Mouse (Mus musculus): ENCODE measurements around the gene Hdac7. TPM values are rescaled to one million over a fixed set of nuclear protein-coding genes. Genes with fewer than 3 reads are reported as not detected.

The Hdac7 gene
- polyA plus RNA-seq, 1 experiment from 2014 or later, result 26.6 TPM

GRCm38 (mm10) chr15:97789761-97790505 is 54.4 kb downstream of the Hdac7 start:
- H3K27ac ChIP-seq (replicated peaks), result no peak overlapping the region
- WGBS, result 54% methylated on average over 20 of the region's 20 CpGs

GRCm38 (mm10) chr15:97788821-97789220 is 55.5 kb downstream of the Hdac7 start:
- ATAC-seq (replicated peaks), result peak; percentile 14; the same call in 1 of the 2 replicates
- no peak overlapping the region for H3K4me2 ChIP-seq (replicated peaks)

More at GRCm38 (mm10) chr15:97789761-97790505, 54.4 kb downstream of the Hdac7 start:
- H3K4me1 ChIP-seq, result peaks cover 16% of the 10 kb centered on the region
- H3K27me3 ChIP-seq, result no peaks in the 10 kb centered on the region
- no peak overlapping the region for H3K4me3 ChIP-seq
- no peak overlapping the region for H3K4me2 ChIP-seq (replicated peaks)
- peaks cover 30% of the 10 kb centered on the region for H3K36me3 ChIP-seq
- no peaks in the 10 kb centered on the region for H3K9me3 ChIP-seq
- no peak for ATAC-seq (replicated peaks)
- no peak overlapping the region for H3K9ac ChIP-seq (replicated peaks)

DNA sequence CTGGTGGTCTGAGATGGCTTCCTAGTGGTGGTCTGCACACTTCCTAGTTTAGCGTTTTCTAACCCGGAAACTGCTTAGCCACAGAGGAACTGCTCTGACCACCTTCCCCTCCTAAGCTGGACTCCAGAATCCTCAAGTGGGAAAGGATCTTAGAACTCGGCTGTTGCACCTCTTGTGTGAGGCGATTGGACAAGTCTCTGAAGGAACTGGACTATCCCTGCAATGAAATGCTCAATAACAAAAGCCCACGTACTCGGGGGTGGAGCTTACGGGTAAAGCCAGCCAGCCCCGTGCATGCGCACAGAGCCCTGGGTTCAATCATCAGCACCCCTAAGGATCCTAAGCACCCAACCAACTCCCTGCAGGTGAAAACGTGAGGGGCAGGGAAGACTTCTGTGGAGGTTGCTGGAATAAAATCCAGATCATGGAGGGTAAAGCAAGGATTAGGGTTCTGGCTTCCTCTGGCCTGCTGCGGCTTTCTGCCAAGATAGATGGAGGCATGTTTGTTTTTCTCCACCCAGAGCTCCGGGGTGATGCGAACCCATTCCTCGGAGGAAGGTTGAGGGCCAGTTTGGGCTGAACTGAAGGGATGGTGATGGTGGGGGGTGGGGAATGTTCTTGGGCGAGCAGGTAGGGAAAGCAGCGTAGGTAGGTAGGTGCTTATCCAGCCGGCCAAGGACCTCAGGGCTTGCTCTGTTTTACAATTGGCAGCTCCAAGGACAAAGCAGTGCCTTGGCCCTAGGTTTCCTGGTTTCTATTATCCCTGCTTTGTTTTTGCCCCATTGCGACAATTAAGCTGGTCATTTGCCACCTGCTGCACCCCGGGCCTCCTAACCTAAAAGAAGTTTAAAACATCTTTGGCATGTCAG is 56.3 kb downstream of the Hdac7 start:
- 61% methylated on average over 19 of the region's 19 CpGs for WGBS
- Histone ChIP-seq H3K9me3 (no peaks in the 10 kb centered on the region), H3K4me2 (replicated peaks) (no peak overlapping the region), H3K27ac (replicated peaks) (peak overlapping the region; percentile 47), H3K27me3 (peaks cover 3% of the 10 kb centered on the region; the same call in 1 of the 2 replicates), H3K36me3 (peaks cover 13% of the 10 kb centered on the region; the same call in 1 of the 2 replicates), H3K4me1 (peaks cover 19% of the 10 kb centered on the region), H3K9ac (replicated peaks) (no peak overlapping the region), H3K4me3 (no peak overlapping the region)
- no peak for ATAC-seq (replicated peaks)

More at GRCm38 (mm10) chr15:97788821-97789220, 55.5 kb downstream of the Hdac7 start:
- H3K9me3 ChIP-seq, result no peaks in the 10 kb centered on the region
- H3K4me1 ChIP-seq, result peaks cover 19% of the 10 kb centered on the region
- no peak overlapping the region for H3K9ac ChIP-seq (replicated peaks)
- H3K4me3 ChIP-seq, result no peak overlapping the region
- H3K27ac ChIP-seq (replicated peaks), result peak overlapping the region; percentile 47
- H3K36me3 ChIP-seq, result peaks cover 21% of the 10 kb centered on the region
- WGBS, result 32% methylated on average over 6 of the region's 6 CpGs
- no peaks in the 10 kb centered on the region for H3K27me3 ChIP-seq

DNA sequence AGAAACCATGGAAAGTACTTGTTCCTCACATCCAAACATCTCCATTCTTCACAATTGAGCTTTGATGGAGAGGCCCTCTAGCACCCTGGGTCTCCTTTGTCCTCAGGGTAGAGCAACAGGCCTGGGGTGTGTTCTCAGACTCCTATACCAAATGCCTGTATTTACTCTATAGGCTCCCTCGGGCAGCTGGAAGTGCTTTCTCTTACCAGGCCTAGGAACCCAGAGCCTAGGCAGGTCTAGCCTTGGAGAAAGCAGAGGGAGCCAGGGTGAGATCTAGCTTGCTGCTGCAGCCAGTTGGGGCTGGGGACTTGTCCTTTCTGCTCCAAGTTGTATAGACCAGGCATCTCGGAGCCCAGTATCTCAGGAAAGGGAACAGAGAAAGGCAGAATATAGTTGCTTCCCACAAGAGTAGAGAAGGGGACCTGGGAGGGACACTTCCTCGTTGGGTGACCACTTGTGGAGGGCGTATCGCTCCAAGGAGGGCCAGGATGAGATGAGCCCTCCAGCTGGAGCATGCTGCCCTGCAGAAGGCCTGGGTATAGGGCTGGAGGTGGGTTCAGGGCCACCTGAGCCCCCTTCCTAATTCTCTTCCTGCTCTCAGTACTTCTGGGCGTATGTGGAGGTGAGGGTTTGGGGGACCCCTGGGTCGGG is 57.0 kb downstream of the Hdac7 start:
- Histone ChIP-seq H3K4me1 (peaks cover 26% of the 10 kb centered on the region), H3K27me3 (peaks cover 10% of the 10 kb centered on the region; the same call in 1 of the 2 replicates), H3K4me3 (no peak overlapping the region), H3K27ac (replicated peaks) (no peak overlapping the region), H3K9ac (replicated peaks) (no peak overlapping the region), H3K4me2 (replicated peaks) (no peak overlapping the region), H3K36me3 (peaks cover 13% of the 10 kb centered on the region; the same call in 1 of the 2 replicates), H3K9me3 (no peaks in the 10 kb centered on the region)
- no peak for ATAC-seq (replicated peaks)
- WGBS, result 78% methylated on average over 7 of the region's 7 CpGs

GRCm38 (mm10) chr15:97786412-97787112 is 57.7 kb downstream of the Hdac7 start:
- Histone ChIP-seq H3K9me3 (no peaks in the 10 kb centered on the region), H3K9ac (replicated peaks) (no peak overlapping the region), H3K36me3 (peaks cover 9% of the 10 kb centered on the region; the same call in 1 of the 2 replicates), H3K4me1 (peaks cover 33% of the 10 kb centered on the region), H3K27me3 (peaks cover 10% of the 10 kb centered on the region; the same call in 1 of the 2 replicates), H3K27ac (replicated peaks) (no peak overlapping the region), H3K4me3 (no peak overlapping the region), H3K4me2 (replicated peaks) (no peak overlapping the region)
- WGBS, result 83% methylated on average over 10 of the region's 10 CpGs
- no peak for ATAC-seq (replicated peaks)

DNA sequence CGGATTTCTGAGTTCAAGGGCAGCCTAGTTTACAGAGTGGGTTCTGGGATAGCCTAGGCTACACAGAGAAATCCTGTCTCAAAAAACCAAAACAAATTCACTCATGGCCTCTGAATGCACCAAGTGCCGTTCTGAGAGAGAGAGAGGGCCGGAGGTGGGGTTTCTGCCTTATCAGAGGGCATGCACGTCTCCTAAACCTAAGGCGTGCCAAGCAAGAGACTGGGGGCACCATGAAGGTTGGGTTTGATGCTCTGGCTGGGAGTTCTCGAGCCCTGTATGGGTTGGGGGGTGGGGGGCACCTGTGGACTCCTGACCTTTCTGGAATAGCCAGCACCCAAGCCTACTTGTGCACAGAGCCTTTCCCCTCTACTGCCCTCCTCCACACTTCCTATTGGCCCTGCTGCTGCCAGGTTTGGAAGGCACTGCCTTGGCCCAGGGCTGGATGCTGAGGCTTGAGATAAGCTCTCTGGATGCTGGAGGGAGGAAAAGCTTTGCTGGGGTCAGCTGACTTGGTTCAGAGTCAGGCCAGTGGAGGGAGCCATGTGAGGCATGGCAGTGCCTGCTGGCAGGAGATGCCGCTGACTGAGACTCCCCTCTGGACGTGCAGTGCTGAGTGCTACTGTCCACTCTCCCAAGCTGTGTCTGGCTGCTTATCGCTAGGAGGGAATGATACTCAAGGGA is 58.4 kb downstream of the Hdac7 start:
- 0 out of 2 replicates have a peak, but pooled peaks cover 4% of the 10 kb centered on the region for H3K36me3 ChIP-seq
- no peak overlapping the region for H3K9ac ChIP-seq (replicated peaks)
- no peak overlapping the region for H3K4me2 ChIP-seq (replicated peaks)
- no peaks in the 10 kb centered on the region for H3K9me3 ChIP-seq
- peaks cover 10% of the 10 kb centered on the region; the same call in 1 of the 2 replicates for H3K27me3 ChIP-seq
- H3K4me1 ChIP-seq, result peaks cover 38% of the 10 kb centered on the region
- no peak overlapping the region for H3K27ac ChIP-seq (replicated peaks)
- no peak overlapping the region for H3K4me3 ChIP-seq
- ATAC-seq (replicated peaks), result no peak
- WGBS, result 83% methylated on average over 9 of the region's 9 CpGs

DNA sequence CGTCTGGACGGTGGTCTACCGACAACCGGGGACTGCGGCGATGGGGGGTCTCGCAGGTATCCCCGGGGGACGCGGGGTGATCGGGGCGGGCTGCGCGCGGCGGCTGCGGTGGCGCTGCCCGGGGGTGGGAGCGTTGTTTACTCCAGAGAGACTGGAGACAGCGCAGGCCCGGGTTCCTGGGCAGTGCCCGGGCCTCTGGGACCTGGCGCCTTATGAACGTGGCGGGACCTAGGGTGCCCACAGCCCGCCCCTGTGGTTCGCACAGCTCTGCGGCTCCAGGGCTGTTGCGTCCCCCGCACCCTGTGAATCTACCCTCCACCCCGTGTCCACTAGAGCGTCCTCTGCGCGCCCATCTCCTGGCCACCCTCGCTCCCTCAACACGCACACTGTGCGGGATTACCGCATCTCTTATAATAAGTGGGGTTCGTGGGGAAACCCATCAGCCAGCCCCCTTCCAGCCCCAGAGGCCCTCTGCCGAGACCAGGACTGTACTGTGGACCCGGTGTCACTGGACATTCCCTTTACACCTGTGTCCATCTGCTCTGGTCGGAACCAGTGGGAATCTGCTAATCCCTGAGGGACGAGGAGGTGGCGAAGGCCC is 59.6 kb downstream of the Hdac7 start:
- peak overlapping the region; percentile 68 for H3K4me3 ChIP-seq
- no peaks in the 10 kb centered on the region for H3K36me3 ChIP-seq
- ATAC-seq (replicated peaks), result peak; percentile 64
- H3K9me3 ChIP-seq, result no peaks in the 10 kb centered on the region
- H3K4me1 ChIP-seq, result peaks cover 44% of the 10 kb centered on the region
- peak overlapping the region; percentile 78 for H3K9ac ChIP-seq (replicated peaks)
- peaks cover 10% of the 10 kb centered on the region; the same call in 1 of the 2 replicates for H3K27me3 ChIP-seq
- H3K4me2 ChIP-seq (replicated peaks), result peak overlapping the region; percentile 86
- WGBS, result 4% methylated on average over 42 of the region's 45 CpGs
- H3K27ac ChIP-seq (replicated peaks), result peak overlapping the region; percentile 62

GRCm38 (mm10) chr15:97784092-97784559 is 60.2 kb downstream of the Hdac7 start:
- WGBS, result 3% methylated on average over 27 of the region's 39 CpGs
- peak; percentile 79 for ATAC-seq (replicated peaks)
- Histone ChIP-seq H3K36me3 (no peaks in the 10 kb centered on the region), H3K9ac (replicated peaks) (peak overlapping the region; percentile 78), H3K4me1 (peaks cover 43% of the 10 kb centered on the region), H3K27me3 (peaks cover 10% of the 10 kb centered on the region; the same call in 1 of the 2 replicates), H3K4me3 (peak overlapping the region; percentile 68), H3K4me2 (replicated peaks) (peak overlapping the region; percentile 86), H3K27ac (replicated peaks) (peak overlapping the region; percentile 62), H3K9me3 (no peaks in the 10 kb centered on the region)

GRCm38 (mm10) chr15:97782749-97783105 is 61.6 kb downstream of the Hdac7 start:
- Histone ChIP-seq H3K4me1 (peaks cover 30% of the 10 kb centered on the region), H3K36me3 (no peaks in the 10 kb centered on the region), H3K27ac (replicated peaks) (no peak overlapping the region), H3K4me2 (replicated peaks) (no peak overlapping the region), H3K9me3 (no peaks in the 10 kb centered on the region), H3K4me3 (no peak overlapping the region), H3K27me3 (peaks cover 10% of the 10 kb centered on the region; the same call in 1 of the 2 replicates), H3K9ac (replicated peaks) (no peak overlapping the region)
- ATAC-seq (replicated peaks), result no peak
- 5% methylated on average over 9 of the region's 9 CpGs for WGBS

DNA sequence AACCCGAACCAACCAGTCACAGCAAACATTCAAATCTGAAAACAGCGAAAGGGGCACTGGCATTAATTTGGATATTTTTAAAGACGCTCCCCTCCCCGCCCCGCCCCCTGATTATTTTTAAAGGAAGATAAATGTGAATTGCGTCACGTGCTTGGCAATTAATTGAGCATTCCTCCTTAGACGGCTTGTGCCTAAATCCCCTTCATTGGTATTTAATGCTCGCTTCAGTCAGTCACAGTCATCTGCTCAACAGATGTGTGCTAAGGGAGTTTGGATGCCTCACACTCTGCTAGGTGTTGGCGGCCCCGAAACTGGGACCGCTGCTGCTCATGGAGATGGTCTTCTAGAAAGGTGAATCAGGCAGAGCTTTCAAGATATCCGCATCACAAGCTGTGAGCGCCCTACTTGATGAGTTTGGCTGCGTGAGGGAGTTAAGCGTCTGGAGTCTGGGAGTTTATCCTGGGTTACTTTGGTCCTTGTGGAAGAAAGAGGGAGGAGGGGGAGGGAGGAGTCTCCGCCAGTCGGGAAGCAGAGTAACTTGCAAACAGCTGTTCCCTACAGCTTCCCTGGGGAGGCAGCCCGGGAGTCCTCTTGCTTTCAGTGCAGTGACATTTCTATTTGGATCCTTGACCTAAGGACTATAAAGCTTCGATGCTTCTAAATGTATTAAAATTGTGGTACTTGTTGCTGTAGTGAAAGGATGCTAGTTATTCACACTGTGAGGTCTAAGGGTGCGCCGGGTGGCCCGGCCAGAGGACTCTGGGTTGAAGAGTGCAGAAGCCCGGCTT is 62.1 kb downstream of the Hdac7 start:
- peaks cover 30% of the 10 kb centered on the region for H3K4me1 ChIP-seq
- no peak overlapping the region for H3K27ac ChIP-seq (replicated peaks)
- 0 out of 2 replicates have a peak overlapping the region, but pooled peaks have one; percentile 1 for H3K4me2 ChIP-seq (replicated peaks)
- peaks cover 10% of the 10 kb centered on the region; the same call in 1 of the 2 replicates for H3K27me3 ChIP-seq
- WGBS, result 9% methylated on average over 24 of the region's 24 CpGs
- no peaks in the 10 kb centered on the region for H3K36me3 ChIP-seq
- no peak for ATAC-seq (replicated peaks)
- H3K9ac ChIP-seq (replicated peaks), result no peak overlapping the region
- H3K9me3 ChIP-seq, result no peaks in the 10 kb centered on the region
- no peak overlapping the region for H3K4me3 ChIP-seq

Measured in forebrain, embryonic 15.5 days (tissue).